Mouse (Mus musculus) cortical plate, adult 2 months (tissue): ENCODE results near the gene Spin1.

Source experiments
- CTCF ChIP-seq: fragments of 200-500 bp; IDR thresholded peaks from 2 replicates; pipeline ENCODE4 v1.5.1; 2011; ENCODE audit warnings: mild to moderate bottlenecking, control low read depth, low read length; ENCODE audit not compliant: insufficient read depth; ENCODE audit errors: extremely low read depth
- POLR2A ChIP-seq: fragments of 200-500 bp; IDR thresholded peaks from 2 replicates; pipeline ENCODE4 v1.6.1; 2011; ENCODE audit warnings: mild to moderate bottlenecking, low read length, control low read depth; ENCODE audit not compliant: insufficient read depth; ENCODE audit errors: extremely low read depth

DNA sequence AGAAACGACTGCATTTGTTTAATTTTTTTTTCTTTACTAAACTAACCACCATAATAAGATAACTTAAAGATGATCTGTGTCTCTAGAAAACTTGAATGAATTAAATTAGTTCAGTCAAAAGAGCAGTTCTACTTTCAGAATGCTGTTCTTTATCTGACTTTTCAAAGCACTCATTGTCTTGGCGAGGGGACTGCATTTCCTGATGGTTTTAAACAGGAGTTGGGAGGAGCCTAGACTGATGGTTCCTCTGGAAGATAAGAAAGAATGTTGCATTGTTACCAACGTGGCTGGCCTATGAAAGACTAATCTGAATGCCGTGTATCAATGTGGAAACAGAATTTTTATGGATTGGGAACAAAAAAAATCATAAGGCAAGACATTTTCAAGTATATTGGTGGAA is 20.1 kb downstream of the Spin1 start:
- TF ChIP-seq CTCF (no peak), POLR2A (no peak)
